Mouse (Mus musculus) midbrain, postnatal 0 days (tissue): ENCODE data around the gene Csgalnact2. TPM values are rescaled to one million over a fixed set of nuclear protein-coding genes. Genes with fewer than 3 reads are reported as not detected.

Source experiments
- ATAC-seq: fragments of 200-750 bp; cut with Nextera tagmentation; 2 replicates; pipeline ENCODE4 v1.8.0; 2017; ENCODE audit warnings: moderate number of reproducible peaks, mild to moderate bottlenecking, moderate TSS enrichment, moderate library complexity; ENCODE audit not compliant: low FRiP score
- DNase-seq: peaks from one replicate; pipeline ENCODE4 v3.0.0-alpha.2; 2015; ENCODE audit warnings: low spot score
- H3K27ac ChIP-seq: fragments of 300-500 bp; sonication (generic); 2 replicates; pipeline ENCODE4 v1.5.1; 2014; ENCODE audit warnings: low read depth, mild to moderate bottlenecking, low read length, mixed read lengths
- H3K27me3 ChIP-seq: fragments of 300-500 bp; sonication (generic); 2 replicates; pipeline ENCODE4 v1.6.1; 2014; ENCODE audit warnings: low read length, control low read depth, mixed read lengths; ENCODE audit not compliant: insufficient read depth
- H3K36me3 ChIP-seq: fragments of 300-500 bp; sonication (generic); 2 replicates; pipeline ENCODE4 v1.6.1; 2014; ENCODE audit warnings: low read length, control low read depth, mixed read lengths; ENCODE audit not compliant: insufficient read depth
- H3K4me1 ChIP-seq: fragments of 300-500 bp; sonication (generic); 2 replicates; pipeline ENCODE4 v1.6.1; 2014; ENCODE audit warnings: mild to moderate bottlenecking, control low read depth, antibody characterized with exemption, low read length, mixed read lengths; ENCODE audit not compliant: insufficient read depth
- H3K4me2 ChIP-seq: fragments of 300-500 bp; sonication (generic); 2 replicates; pipeline ENCODE4 v1.6.1; 2014; ENCODE audit warnings: low read depth, mild to moderate bottlenecking, low read length, mixed read lengths; ENCODE audit not compliant: poor library complexity, severe bottlenecking
- H3K4me3 ChIP-seq: fragments of 300-500 bp; sonication (generic); 2 replicates; pipeline ENCODE4 v1.5.1; 2014; ENCODE audit warnings: low read depth, mild to moderate bottlenecking, low read length, moderate library complexity
- H3K9ac ChIP-seq: fragments of 300-500 bp; sonication (generic); replicated peaks from 2 replicates; pipeline ENCODE4 v1.6.1; 2014; ENCODE audit warnings: mild to moderate bottlenecking, low read length, moderate library complexity, mixed read lengths; ENCODE audit not compliant: poor library complexity, severe bottlenecking
- H3K9me3 ChIP-seq: fragments of 300-500 bp; sonication (generic); 2 replicates; pipeline ENCODE4 v1.6.1; 2016; ENCODE audit warnings: low read length, control low read depth
- CTCF ChIP-seq: IDR thresholded peaks from 2 replicates; pipeline ENCODE4 v1.5.1; 2016; ENCODE audit warnings: antibody characterized with exemption, mild to moderate bottlenecking
- WGBS: fragments of 180-500 bp; shearing (Covaris S2); extraction: QIAGEN DNeasy Blood & Tissue Kit; methylation state at CpG from one replicate; pipeline ENCODE4 v1.1.7; 2014; 5-methylcytosine and 5-hydroxymethylcytosine counted together
- polyA plus RNA-seq: library from polyadenylated mRNA; unstranded; fragments of >200 nt; fragmentation: Nextera tagmentation; extraction: Ambion mirVana; gene quantifications from 2 replicates; pipeline ENCODE4 v1.2.1, GENCODE M21; 2015
- total RNA-seq: library from RNA; depleted of rRNA; stranded (reverse); fragments of >200 nt; gene quantifications from 2 replicates; pipeline ENCODE4 v1.2.3, GENCODE M21; 2014; rRNA removed

Gene Csgalnact2
- total RNA-seq (13.0 and 15.8 TPM in 2 replicates), polyA plus RNA-seq (10.8 and 11.0 TPM in 2 replicates)

DNA sequence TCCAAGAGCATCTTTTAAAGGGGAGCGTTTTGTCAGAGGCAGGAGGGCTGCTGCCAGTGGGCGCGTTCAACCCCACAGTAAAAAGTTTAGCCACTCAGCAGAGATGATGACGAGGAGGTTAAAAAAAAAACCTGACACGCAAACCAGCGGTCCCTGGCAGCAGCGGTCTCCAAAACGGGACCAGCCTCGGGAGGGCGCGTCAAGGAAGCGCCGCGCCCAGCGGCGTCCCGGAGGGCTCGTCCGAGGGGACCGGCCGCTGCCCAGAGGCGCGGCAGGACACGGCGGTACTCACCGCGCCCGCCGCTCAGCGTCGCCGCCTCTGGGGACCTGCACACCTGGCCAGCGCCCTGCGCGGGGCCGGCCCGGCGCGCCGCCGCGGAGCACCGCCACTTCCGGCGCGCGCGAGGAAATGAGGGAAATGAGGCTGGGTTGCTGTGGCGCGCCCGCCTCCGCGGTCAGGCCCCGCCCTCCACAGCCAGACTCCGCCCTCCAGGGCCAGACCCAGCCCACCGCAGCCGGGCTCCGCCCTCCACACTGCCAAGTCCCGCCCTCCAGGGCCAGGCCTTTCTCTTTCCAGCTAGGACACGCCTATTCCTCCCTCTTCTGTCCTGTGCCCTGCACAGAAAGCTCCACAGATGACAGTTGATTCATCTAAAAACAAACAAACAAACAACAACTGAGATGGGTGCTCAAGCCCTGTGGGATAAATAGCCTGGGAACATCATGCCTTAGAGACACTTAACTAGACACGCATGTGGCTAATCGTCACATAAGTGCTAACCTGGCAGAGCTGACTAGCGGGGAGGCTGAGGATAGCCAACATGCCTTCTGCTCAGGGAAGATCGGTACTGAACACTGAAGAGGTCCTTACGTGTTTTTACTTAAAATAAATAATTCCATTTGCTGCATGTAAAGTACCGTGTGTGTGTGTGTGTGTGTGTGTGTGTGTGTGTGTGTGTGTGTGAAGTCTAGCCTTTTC, at the start of gene Csgalnact2:
TSS of gene Csgalnact2 (minus strand) at position 410 of the 979 bp plus-strand sequence.
- no peaks in the 10 kb centered on the region for H3K9me3 ChIP-seq
- 0 out of 2 replicates have a peak, but pooled peaks have one; percentile 22 for TF ChIP-seq CTCF
- 5% methylated on average over 49 of the region's 66 CpGs for WGBS
- no peaks in the 10 kb centered on the region for H3K4me1 ChIP-seq
- no peaks in the 10 kb centered on the region for H3K36me3 ChIP-seq
- ATAC-seq = peak; percentile 98
- H3K9ac ChIP-seq = peak within 1 kb of the TSS; percentile 69
- no peaks in the 10 kb centered on the region for H3K27me3 ChIP-seq
- H3K27ac ChIP-seq = peak within 1 kb of the TSS; percentile 80
- peak; percentile 88 for DNase-seq
- H3K4me3 ChIP-seq = peak within 1 kb of the TSS; percentile 88
- H3K4me2 ChIP-seq = peak within 1 kb of the TSS; percentile 69

DNA sequence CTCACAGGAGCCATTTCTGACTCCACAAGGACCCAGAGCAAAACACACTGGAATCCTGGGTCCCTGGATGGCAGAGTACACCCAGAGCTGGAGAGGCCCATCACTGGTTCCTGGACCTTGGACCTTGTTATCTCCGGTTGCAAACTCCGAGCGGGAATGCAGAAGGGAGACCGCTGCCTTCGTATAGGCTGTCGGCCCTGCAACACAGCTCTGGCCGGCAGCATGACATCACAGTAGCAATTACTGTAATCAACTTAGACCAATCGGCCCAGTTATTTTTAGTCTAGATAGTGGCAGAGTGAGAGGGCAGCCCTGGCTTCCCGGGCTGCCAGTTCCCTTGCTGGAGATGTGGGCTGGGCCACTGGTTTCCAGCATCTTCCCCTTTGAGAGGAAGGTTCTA, 49.7 kb upstream of the Csgalnact2 start:
- no peak overlapping the region for H3K9ac ChIP-seq
- no peaks in the 10 kb centered on the region for H3K27me3 ChIP-seq
- no peak overlapping the region for H3K4me2 ChIP-seq
- no peak for ATAC-seq
- TF ChIP-seq CTCF = no peak
- no peaks in the 10 kb centered on the region for H3K4me1 ChIP-seq
- no peak overlapping the region for H3K27ac ChIP-seq
- 92% methylated on average over 9 of the region's 9 CpGs for WGBS
- no peak overlapping the region for H3K4me3 ChIP-seq
- no peaks in the 10 kb centered on the region for H3K9me3 ChIP-seq
- no peak for DNase-seq
- no peaks in the 10 kb centered on the region for H3K36me3 ChIP-seq

DNA sequence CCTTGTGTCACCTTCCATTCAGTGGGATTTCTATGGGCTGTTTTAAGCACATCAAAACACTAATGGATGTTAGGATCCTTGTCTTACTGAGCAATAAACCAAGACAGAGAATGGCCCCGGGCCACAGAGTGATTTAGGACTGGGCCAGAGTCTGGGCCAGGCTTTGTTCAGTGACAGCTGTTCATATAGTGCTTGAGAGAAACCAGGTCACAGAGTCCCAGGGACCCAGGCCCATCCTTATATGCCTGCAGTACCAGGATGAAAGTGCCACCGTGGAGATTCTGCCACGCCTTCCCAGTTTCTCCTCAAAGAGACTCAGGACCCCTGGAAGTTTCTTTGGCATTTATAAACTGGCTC, 48.3 kb upstream of the Csgalnact2 start:
- Histone ChIP-seq H3K36me3 (no peaks in the 10 kb centered on the region), H3K27me3 (no peaks in the 10 kb centered on the region), H3K4me2 (no peak overlapping the region), H3K4me3 (no peak overlapping the region), H3K4me1 (no peaks in the 10 kb centered on the region), H3K9ac (no peak overlapping the region), H3K9me3 (no peaks in the 10 kb centered on the region), H3K27ac (no peak overlapping the region)
- TF ChIP-seq CTCF = no peak
- ATAC-seq = no peak
- DNase-seq = no peak
- WGBS = 95% methylated on average over 3 of the region's 3 CpGs

DNA sequence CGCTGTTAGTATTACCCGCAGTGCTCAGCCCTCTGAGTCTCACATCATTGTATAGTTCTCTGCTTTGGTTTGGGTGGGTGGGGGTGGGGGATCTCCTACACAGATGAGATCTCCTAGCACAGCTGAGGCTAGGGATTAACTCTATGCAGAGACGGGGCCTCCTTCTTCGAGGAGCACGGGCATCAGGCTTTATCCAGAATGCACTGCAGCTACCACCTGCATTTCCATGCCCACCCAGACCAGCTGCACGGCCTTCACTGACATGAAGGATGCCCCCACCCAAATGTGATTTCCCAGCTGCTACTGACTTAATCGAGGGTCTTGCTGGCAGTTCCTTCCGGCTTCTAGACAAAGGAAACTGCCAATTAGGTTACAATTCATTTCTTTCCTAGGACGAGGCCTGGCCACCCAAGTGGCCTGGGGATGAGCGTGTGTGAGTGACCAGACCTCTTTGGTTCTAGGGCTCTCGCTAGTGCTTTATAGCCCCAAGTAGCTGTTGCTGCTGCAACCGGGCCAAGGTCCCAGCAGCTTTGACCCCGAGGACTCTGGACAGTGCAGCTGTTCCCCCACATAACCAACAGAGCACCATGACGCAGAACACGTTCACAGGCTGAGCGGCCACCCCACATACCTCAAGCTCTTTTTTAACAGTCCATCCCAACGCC, 47.8 kb upstream of the Csgalnact2 start:
- no peaks in the 10 kb centered on the region for H3K9me3 ChIP-seq
- no peak overlapping the region for H3K27ac ChIP-seq
- no peak overlapping the region for H3K9ac ChIP-seq
- no peak overlapping the region for H3K4me3 ChIP-seq
- H3K36me3 ChIP-seq = no peaks in the 10 kb centered on the region
- ATAC-seq = no peak
- TF ChIP-seq CTCF = no peak
- H3K27me3 ChIP-seq = no peaks in the 10 kb centered on the region
- 53% methylated on average over 17 of the region's 17 CpGs for WGBS
- H3K4me2 ChIP-seq = no peak overlapping the region
- no peaks in the 10 kb centered on the region for H3K4me1 ChIP-seq
- peak; percentile 9 for DNase-seq

DNA sequence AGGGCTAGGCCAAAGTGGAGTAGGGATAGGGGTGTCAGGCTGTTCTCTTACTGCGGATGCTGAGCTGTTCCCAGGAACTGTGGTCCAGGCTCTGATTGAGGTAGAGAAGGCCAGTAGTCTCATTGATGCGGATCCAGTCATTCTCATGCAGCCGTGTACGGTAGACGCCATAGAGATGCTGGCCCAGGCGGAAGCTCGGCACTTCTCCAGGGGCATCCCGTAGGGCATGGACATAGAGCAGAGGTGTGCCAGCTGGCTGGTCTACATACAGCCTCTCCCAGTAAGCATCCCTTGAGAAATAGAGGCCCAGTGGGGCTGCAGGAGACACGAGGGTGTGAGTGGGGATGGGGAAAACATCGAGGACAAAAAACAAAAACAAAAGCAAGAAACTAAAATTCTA, 45.2 kb upstream of the Csgalnact2 start:
- WGBS = 89% methylated on average over 10 of the region's 10 CpGs
- ATAC-seq = no peak

DNA sequence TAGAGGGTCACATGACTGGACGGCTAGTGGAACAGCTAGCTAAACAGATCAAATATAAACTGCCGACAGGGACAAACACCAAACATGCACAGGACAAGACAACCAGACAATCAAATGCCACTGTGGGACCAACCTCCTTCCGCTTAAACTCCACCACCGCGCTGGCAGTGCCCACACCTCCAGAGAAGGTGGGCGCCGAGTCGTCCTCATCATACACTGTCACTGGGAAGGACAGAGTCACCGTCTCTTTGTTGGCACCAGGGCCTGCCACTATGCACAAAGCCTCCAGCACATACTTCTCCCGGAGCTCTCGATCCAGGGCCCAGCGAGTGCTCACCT, 41.1 kb upstream of the Csgalnact2 start:
- DNase-seq = no peak
- H3K27ac ChIP-seq = no peak overlapping the region
- H3K9me3 ChIP-seq = no peaks in the 10 kb centered on the region
- WGBS = 65% methylated on average over 12 of the region's 12 CpGs
- TF ChIP-seq CTCF = no peak
- ATAC-seq = 0 out of 2 replicates have a peak, but pooled peaks have one; percentile 9
- 0 out of 2 replicates have a peak, but pooled peaks cover 6% of the 10 kb centered on the region for H3K36me3 ChIP-seq
- no peaks in the 10 kb centered on the region for H3K4me1 ChIP-seq
- H3K4me2 ChIP-seq = no peak overlapping the region
- no peak overlapping the region for H3K9ac ChIP-seq
- no peak overlapping the region for H3K4me3 ChIP-seq
- H3K27me3 ChIP-seq = no peaks in the 10 kb centered on the region

More for the DNA sequence above, 45.2 kb upstream of the Csgalnact2 start:
- H3K9me3 ChIP-seq = no peaks in the 10 kb centered on the region
- TF ChIP-seq CTCF = no peak
- no peaks in the 10 kb centered on the region for H3K36me3 ChIP-seq
- no peak overlapping the region for H3K27ac ChIP-seq
- no peak overlapping the region for H3K4me3 ChIP-seq
- no peak for DNase-seq
- no peak overlapping the region for H3K9ac ChIP-seq
- H3K27me3 ChIP-seq = no peaks in the 10 kb centered on the region
- H3K4me1 ChIP-seq = no peaks in the 10 kb centered on the region
- no peak overlapping the region for H3K4me2 ChIP-seq
